Mouse (Mus musculus) frontal cortex, adult (tissue): ENCODE results near the gene Aldh1a3.

Experiments used
- ATAC-seq: cut with Nextera tagmentation; 2 replicates; pipeline ENCODE4 v1.9.2; 2017; ENCODE audit warnings: mild to moderate bottlenecking, moderate library complexity, mixed read lengths; ENCODE audit not compliant: low TSS enrichment

The Aldh1a3 gene

DNA sequence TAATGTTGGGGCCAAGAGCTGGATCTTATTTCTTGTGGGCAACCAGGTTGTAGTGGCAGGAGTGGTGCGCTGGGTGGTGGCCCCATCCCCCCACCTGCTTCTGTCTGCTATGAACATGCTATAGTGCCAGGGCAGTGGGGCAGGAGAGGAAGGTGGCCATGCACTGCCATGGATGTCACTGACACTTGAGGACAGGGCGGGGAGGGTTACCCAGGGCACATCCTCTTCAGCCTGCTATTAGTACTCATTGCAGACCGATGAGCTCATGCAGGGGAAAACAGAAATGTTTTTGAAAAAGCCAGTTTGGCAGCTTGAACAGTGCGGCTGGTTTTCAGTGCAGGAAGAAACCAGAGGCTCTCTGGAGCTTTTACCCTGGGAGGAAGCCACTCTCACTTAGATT lies 10.5 kb downstream of the Aldh1a3 start:
- ATAC-seq: no peak

DNA sequence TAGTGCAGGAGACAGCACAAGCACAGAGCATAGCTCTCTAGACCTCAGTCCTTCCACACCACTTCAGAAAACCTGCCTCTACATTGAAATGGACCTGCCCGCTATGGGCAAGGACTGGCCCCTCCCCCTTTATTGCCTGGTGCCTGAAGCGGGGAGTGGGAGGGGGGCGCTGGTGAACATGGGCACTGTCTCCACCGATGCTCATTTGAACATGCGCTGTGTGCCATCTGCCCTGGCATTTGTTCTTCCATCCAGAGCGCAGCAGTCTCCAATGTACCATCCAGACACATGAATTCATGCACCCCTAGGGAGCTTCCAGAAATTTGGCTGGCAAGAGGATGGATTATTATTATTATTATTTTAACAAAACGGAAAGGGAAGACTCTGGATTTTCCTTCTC lies 14.2 kb downstream of the Aldh1a3 start:
- no peak for ATAC-seq

DNA sequence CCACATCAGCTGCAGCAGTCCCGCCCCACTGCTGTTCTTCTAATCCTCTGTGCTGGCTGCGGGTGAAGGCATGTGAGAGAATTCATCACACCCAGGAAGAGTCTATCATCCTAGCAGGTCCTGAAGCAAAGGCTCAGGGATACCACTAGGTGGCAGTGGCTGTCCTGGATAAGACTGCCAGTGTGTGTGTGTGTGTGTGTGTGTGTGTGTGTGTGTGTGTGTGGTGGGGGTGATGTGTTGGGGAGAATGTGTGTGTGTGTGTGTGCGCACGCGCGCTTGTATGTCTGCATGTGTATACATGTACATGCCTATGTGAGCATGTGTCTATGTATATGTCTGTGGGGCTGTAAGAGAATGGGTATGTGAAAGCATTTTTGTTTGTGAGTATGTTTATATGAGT lies 17.9 kb downstream of the Aldh1a3 start:
- peak; percentile 55; the same call in 1 of the 2 replicates for ATAC-seq

DNA sequence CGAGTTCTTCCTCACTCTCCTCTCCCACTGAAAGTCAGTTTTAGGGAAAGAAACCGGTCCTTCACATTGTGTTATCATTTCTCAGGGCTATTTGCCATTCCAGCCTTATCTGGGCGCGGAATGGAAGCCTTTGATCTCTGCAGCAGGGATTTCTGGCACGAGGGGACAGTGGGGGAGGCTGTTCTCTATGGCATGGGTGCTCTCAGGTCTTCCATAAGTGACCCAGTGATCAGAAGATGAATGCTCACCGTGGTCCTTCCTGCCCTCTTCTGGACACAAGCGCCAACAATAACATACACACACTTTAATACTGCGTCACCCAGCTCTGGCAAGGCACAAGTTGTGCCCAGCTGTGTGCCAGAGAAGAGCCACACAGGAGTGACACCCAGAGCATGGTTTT lies 20.3 kb downstream of the Aldh1a3 start:
- no peak for ATAC-seq

DNA sequence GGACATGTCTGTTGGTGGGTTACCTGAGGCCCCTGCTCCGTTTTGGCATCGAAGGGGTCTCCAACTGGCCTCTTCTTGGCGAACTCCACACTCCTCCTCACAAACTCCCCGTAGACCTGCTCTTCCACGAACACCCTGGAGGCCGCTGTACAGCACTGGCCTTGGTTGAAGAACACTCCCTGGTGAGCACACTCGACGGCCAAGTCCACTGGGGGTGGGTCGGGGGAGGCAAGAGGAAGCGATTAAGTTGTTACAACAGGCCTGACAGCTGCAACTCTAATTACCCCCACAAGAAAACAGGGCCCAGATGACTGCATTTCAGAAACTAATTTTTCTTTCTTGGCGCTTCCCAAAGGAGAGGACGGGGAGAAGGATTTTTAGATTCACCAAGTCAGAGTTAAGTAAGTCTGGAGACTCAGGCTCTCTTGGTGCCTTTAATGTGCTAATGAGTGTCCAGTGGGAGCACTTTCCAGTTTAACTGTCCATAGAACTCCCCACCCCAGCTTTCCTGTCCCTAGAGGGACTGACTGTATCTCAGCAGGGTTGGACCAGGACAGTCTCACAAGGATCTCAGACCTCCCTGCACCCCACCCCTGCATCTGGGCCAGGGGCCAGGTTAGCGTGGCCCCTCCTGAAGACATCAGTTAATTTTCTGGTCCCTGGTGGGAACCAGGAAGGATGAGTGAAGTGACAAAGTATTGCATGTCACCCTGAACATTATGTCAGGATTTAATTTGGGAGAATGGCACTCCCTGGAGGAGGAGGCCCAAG lies 21.2 kb downstream of the Aldh1a3 start:
- ATAC-seq: no peak

DNA sequence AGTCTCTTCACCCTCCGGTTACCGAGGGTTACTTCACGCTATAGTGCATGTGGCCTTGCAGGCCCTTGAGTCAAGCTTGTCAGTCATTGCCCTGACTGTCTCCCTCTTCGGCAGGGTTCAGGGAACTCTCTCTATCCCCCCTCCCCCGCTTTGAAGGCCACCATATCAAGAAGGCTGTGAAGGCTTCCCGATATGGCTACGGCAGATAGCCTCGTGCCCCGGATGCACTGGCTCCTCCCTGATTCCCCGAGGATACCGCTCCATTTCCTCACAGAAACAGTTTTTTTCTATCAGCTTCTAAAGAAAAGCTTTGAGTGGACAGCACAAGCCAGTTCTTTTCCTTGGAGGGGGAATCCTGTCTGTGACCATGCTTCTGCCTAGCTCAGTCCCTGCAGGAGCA lies 21.8 kb downstream of the Aldh1a3 start:
- no peak for ATAC-seq

DNA sequence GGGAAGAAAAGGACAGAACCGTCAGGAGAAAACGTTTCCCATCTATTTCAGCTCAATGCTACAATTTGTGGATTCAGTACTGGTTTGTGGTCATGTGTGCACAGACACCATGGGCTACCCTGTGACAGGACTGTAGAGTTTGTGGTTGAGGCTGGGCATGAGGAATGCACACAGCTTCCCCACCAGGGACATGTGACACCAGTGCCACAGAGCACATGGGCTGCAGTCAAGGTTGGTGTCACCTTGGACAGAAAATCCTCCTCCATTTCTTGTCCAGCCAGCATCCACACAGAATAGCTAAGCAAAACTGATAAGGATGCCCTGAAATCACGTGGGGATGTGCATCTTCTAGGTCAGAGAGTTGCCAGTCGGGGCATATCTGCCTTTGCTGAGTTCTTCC lies 22.5 kb downstream of the Aldh1a3 start:
- ATAC-seq: no peak

DNA sequence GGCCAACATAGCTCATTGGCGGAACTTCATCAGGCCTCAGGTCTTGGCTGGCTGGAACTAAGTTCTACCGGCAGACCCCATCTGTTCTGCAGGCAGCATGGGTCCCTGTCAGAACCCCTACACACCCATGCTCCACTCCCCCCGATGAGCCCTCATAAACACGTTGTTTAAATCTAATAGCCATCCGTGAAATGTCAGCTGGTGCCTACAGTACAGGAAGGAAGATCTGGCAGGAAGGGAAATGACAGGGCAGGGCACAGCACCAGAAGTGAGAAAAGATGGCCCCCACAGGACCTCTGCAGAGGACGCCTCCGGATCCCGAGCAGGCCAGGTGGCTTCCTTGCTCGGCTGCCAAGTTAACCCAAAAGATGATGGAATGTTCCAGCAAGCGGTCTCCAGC lies 23.2 kb downstream of the Aldh1a3 start:
- no peak for ATAC-seq

DNA sequence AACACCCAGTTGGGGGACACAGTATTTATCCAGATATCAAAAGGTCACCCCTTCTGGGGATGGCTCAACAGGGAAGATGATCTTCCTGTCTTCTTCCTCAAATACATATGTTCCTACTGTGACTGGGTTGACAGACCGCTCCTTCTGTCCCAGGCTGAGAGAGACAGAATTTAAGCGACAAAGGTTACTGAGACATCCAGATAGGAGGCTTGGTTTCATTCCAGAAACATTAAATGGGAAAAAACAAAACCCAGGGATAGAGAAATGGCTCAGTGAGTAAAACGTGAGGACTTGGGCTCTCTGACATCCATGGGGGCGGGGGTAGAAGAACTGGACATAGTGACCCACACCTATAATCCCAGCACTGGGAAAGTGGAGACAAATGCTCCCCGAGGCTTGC lies 24.4 kb downstream of the Aldh1a3 start:
- no peak for ATAC-seq

DNA sequence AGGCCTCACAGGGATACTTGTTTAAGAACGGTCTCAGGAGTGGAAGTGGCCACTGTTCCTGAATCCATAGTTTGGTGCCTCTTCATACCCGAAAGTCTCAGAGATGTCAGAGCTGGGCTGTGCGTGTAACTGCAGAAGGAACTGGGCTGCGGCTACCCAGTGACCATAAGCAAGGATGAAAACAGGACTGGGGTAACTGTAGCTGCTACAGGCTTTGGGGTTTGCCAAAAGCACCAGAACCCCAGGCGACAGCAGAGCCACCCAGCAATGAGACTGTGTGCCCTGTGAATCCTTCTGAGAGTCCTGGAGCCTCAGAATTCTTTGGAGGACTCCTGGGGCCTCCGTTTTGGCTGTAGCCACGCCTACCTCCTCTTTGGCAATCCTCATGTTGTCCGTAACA lies 25.7 kb downstream of the Aldh1a3 start:
- ATAC-seq: no peak

DNA sequence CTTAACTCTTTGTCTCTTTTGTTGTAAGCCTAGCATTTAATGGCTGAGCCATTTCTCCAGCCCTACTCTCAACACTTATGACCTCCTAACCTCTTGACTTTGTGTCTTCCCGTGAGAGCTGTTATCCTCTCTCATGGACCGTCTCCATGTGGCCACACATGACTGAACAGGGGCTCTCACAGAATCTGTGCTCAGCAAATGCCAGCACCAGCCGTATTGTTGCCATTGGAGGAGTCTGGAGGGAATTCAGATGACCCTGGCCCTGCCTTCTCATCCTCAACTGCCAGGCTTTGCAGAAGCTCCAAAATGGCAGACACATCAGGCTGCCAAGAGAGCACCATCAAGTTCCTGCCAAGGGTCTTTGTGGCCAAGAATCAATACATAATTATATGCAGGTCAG lies 30.0 kb downstream of the Aldh1a3 start:
- ATAC-seq: no peak

DNA sequence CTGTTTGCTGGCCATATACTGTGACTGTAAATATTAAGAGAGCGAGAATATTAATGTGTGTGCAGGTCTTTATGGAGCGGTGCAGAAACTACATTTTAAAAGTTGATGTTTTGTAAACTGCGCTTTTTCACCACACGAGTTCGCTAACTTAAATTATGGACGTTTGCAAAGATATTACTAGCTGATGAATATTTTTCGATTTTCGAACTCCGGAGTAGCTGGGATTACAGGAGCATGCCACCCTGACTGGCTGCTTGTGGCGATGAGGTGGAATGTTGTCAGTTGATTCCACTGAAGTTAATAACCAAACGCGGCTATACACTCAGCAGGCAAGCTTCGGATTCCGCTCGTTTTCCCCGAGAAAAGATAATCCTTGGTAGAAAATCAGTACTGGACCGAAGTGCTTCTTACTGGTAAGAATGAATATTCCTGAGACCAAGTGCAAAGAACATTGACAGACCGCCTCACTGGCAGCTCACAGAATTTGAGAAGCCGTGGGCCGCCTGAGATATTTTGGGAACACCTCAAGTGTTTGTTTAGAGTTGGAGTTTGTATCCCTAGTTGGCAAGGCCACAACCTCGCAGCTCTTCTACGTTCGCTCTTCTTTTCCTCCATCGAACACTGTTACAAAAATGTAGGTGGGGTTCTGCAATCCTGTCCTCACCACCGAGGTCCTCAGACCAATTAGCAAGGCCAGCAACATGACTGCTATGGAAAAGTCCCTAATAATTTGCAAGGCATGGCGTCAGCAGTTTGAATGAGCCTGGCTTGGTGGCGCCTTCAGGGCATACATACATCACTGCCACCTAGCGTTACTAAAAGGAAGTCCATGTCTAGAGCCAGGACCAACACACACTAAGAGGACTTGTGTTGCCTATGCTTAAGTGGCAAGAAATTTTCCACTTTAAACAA lies 38.4 kb downstream of the Aldh1a3 start:
- ATAC-seq: peak; percentile 94

DNA sequence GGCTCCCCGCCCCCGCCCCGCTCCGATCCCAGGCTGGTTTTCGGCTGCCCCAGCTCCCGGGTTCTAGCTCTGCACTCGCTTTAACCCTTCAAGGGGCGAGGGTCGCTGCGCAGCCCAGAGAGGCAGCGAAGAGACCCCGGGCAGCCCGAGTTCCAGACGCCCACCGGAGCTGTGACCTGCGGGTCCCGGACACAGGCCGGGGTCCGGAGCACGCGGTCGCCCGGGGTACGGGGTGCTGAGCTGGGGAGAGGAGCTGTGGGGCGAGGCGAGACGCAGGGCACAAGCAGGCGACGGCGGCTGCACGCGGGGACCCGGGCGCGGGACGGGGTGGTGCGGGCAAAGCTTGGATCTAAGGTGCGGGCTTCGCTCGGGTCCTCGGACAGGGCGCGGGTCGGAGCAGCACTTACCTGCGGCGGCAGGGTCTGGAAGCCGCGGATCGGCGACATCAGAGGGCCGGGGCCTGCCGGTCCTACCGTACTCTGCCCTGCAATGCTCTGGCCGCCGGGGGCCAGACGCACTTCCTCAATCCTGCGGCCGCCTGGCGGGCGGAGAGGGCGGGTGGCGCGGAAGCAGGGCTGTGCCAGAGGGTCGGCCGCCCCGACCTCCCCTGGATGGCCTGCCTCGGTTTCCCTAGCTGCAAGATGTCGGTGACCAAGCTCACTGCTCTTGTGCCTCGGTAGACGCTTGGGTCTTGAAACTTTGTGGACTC lies 39.4 kb downstream of the Aldh1a3 start, which contains the start of gene Lrrk1:
Lrrk1 (minus strand) TSS at position 538 of the 709 bp plus-strand sequence.
- ATAC-seq: 0 out of 2 replicates have a peak, but pooled peaks have one; percentile 10

DNA sequence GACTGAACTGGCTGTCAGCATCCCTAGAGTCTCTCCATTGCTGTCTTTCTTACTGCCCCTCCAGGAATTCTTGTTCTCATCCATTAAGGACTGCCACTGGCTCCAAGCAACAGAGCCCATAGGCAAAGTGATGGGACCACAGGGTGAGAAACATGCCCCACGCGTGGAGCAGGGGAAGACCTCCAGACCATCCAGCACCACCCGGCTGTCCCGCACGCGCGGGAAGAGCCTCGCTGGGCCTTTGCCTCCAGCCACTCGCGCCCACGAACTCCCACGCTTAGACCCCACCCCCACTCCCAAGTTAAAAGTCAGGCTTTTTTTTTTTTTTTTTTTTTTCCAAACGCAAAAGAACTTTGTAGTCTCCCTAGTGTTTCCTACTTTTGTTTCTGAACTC lies 39.9 kb downstream of the Aldh1a3 start:
- no peak for ATAC-seq

DNA sequence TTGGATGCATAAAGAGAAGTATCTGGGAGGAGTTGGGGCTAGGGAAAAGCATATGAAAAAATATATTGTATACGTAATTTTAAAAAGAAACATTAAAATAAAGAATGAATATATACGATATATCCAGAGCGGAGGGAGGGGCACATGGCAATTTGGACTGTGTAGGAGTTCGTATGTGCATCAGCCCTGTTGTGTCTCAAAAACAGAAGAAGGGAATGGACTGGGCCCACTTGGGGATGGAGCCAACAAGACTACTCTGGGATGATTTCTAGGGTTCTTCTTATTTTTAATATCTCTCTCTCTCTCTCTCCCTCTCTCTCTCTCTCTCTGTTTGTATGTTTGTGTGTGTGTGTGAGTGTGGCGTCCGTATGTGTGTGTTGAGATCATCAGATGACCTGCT lies 40.9 kb downstream of the Aldh1a3 start:
- ATAC-seq: no peak

DNA sequence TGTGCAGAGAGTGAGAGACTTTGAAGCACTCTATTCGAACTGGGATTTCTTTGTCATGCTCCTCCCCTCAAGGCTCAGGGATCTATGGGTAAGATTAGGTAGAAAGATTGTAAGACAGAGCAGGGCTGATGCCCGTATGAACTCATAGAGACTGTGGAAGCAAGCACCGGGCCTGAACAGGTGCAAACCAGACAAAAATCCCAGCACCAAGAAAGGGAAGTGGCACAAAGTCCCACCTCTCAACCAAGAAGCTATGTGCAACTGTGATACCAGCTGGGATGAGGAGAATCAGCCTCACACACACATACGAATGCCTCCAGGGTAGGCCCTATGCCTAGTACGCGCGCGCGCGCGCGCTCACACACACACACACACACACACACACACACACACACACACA lies 41.5 kb downstream of the Aldh1a3 start:
- no peak for ATAC-seq

DNA sequence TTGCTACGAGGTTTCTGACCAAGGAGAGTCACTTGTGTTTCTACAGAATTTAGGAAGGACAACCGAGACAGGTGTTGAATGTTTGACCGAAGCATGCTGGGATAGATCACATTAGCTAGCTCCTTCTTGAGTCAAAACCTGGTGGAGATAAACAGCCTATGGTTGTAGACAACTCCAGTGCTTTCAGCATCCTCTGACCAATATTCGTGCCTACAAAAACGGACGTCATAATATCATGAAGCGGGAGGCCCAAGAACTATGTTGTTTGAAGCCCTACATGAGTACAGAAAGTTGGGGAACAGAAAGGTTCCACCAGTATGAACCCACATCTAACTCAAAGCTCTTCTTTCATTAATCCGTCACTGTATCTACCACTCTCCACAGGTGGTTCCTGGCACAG lies 42.4 kb downstream of the Aldh1a3 start:
- no peak for ATAC-seq

DNA sequence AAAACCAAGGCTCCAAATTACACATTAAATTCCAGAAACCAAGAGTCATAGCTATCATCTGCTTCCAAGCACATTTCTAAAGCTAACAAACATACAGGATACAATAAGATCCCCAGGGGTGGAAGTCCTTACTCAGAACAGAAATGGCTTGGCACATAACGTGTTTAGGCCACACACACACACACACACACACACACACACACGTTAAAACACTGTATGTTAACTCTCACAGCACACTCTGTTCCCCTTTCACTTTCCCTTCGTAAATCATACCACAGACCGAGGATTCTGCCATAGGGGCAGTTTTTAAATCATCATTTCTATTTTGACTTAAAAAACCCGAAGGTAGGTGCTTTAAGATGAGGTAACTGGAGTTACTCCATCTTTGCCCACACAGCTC lies 43.1 kb downstream of the Aldh1a3 start:
- ATAC-seq: no peak

DNA sequence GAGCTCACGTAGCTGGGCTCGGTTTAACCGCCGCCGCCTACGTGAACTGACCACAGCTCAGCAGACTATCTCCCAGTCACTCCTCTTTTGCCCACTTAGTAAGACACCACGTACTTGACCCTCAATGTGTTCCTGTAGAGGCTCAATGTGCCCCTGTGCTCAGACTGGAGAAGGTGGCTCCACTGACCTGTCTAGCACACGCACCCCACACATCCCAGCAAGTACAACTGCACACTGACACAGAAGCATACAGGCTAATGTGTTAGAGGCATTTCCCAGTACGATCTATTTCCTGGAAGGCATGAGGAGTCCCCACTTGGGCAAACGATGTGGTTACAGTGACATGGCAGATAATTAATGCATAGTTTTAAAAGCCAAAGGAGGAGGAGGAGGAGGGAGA lies 50.8 kb downstream of the Aldh1a3 start:
- no peak for ATAC-seq

DNA sequence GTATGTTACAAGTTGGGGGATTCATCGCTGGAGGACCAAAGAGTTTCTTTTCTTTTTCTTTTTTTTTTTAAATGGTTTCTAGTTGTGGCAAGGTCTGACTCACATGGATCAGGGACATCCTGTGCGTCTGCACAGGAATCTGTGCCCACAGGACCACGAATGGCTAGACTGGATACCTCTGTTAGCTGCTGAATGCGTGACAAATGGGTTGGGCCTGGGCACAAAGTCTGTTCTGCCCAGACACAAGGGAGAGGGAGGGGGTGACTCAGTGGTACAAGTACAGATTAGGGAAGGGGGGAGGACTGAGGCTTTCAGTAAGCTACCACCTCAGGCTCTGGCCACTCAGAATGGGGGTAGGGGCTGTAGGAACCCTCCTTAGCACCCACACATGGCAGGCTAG lies 51.6 kb downstream of the Aldh1a3 start:
- ATAC-seq: no peak

DNA sequence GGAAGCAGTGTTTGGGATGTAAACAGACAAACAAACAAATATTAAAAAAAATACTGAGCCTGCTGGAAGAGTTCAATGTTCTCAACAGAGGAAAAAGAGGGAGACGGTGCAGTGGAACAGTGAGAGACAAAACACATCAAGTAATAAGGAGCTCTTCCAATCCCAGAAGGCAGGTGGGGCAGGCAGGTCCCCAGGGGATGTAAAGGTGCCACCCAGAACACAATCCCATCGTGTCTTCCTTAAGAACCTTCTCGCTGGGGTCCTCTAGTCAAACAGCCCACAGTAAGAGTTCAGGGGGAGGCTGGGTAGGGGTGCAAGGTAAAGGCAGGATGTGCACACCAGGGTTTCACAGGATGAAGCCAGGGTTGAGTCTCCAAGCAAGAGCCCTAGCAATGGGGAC lies 53.9 kb downstream of the Aldh1a3 start:
- no peak for ATAC-seq

DNA sequence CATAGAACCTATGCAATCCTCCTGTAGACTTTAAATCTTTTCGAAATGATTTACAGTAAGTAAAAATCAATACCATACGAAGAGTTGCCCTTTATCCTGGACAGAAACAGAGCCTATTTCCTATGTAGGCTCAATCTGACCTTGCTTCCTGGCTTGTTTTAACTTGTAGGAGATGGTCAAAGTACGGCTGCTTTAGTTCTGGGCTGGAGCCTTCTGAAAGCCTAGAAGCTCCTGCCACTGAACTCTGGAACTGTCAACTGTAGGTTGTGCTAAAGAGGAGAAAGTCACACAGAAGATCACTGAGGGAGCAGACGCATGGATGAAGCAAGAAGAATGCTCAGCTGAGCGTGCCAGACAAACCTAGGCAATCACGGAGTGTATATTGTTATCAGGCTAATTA lies 56.3 kb downstream of the Aldh1a3 start:
- no peak for ATAC-seq
